Mouse (Mus musculus) C2C12 (cell line): Measurements from ENCODE around the gene Gpd2.

Experiments used
- CEBPB ChIP-seq: IDR thresholded peaks from one replicate; pipeline ENCODE4 v1.6.1; 2011; ENCODE audit warnings: low read depth, mild to moderate bottlenecking, control low read depth, moderate library complexity
- CTCF ChIP-seq: IDR thresholded peaks from one replicate; pipeline ENCODE4 v1.5.1; 2011; ENCODE audit not compliant: control insufficient read depth, insufficient read depth, insufficient read length
- MAX ChIP-seq: IDR thresholded peaks from one replicate; pipeline ENCODE4 v1.6.1; 2011; ENCODE audit warnings: mild to moderate bottlenecking, control low read depth
- MYOD1 ChIP-seq: IDR thresholded peaks from one replicate; pipeline ENCODE4 v1.6.1; 2011; ENCODE audit warnings: low read depth; ENCODE audit not compliant: control insufficient read depth, insufficient read length
- MYOG ChIP-seq: IDR thresholded peaks from one replicate; pipeline ENCODE4 v1.6.1; 2011; ENCODE audit not compliant: control insufficient read depth, insufficient read length; ENCODE audit errors: extremely low read depth
- USF1 ChIP-seq: IDR thresholded peaks from one replicate; pipeline ENCODE4 v1.6.1; 2011; ENCODE audit warnings: low read depth, mild to moderate bottlenecking, control low read depth, moderate library complexity

DNA sequence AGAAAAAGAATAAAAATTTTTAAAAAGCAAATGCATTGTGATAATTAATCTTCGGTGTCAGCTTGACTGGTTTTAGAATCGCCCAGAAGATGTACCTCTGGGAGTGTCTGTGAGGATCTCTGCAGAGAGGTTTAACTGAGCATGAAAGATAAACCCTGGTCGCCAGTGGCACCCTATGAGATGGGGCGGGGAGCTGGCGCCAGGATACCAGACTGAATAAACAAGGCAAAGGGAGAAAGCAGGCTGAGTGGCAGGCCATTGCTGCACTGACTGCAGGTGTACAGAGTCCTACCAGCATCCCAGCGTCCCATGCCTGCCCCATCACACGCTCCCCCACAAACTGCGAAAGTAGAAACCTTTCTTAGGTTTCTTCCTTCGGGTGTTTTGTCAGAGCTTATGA lies 49.2 kb upstream of the Gpd2 start:
- TF ChIP-seq CEBPB, result no peak
- TF ChIP-seq CTCF, result no peak
- TF ChIP-seq MAX, result no peak
- TF ChIP-seq MYOG, result no peak
- TF ChIP-seq MYOD1, result no peak
- no peak for TF ChIP-seq USF1
